Mouse (Mus musculus) heart, adult 2 months (tissue): Measurements from ENCODE around the gene Borcs6.

Experiments used
- CTCF ChIP-seq: fragments of 200-600 bp; IDR thresholded peaks from 2 replicates; pipeline ENCODE4 v1.8.1; 2022; ENCODE audit warnings: antibody characterized with exemption, mild to moderate bottlenecking, moderate library complexity
- EP300 ChIP-seq: fragments of 200-500 bp; IDR thresholded peaks from 2 replicates; pipeline ENCODE4 v1.6.1; 2011; ENCODE audit warnings: low read depth, low read length, control low read depth; ENCODE audit not compliant: insufficient read depth
- POLR2A ChIP-seq: fragments of 200-500 bp; IDR thresholded peaks from 2 replicates; pipeline ENCODE4 v1.6.1; 2011; ENCODE audit warnings: mild to moderate bottlenecking, low read depth, low read length, control low read depth; ENCODE audit not compliant: insufficient read depth

- TF ChIP-seq CTCF (no peak), POLR2A (no peak), EP300 (no peak)
These were observed 5.7 kb upstream of the Borcs6 start for GRCm38 (mm10) chr11:69053848-69054247.
